Mouse (Mus musculus): ENCODE data around the gene Gm20538.

Gm20538 gene

GRCm38 (mm10) chr19:44552731-44553130, at the start of gene Gm20538:
TSS of gene Gm20538 (minus strand) at chr19:44552831.
- DNase-seq: no peak

- DNase-seq: no peak
Measured at GRCm38 (mm10) chr19:44594180-44594579, 41.5 kb upstream of the Gm20538 start.

GRCm38 (mm10) chr19:44591638-44592037, 39.0 kb upstream of the Gm20538 start:
- DNase-seq: no peak

- DNase-seq: no peak
Measured at GRCm38 (mm10) chr19:44590992-44591391, 38.4 kb upstream of the Gm20538 start.

GRCm38 (mm10) chr19:44589591-44590223, 37.1 kb upstream of the Gm20538 start:
- no peak for DNase-seq

- no peak for DNase-seq
Measured at GRCm38 (mm10) chr19:44588036-44588435, 35.4 kb upstream of the Gm20538 start.

- DNase-seq: peak; percentile 98
Measured at GRCm38 (mm10) chr19:44582638-44583309, 30.1 kb upstream of the Gm20538 start.

GRCm38 (mm10) chr19:44582103-44582502, 29.5 kb upstream of the Gm20538 start:
- DNase-seq: no peak

GRCm38 (mm10) chr19:44578038-44578437, 25.4 kb upstream of the Gm20538 start:
- no peak for DNase-seq

GRCm38 (mm10) chr19:44576275-44576674, 23.6 kb upstream of the Gm20538 start:
- no peak for DNase-seq

- DNase-seq: no peak
Measured at GRCm38 (mm10) chr19:44567763-44568162, 15.1 kb upstream of the Gm20538 start.

- DNase-seq: no peak
Measured at GRCm38 (mm10) chr19:44564006-44564405, 11.4 kb upstream of the Gm20538 start.

- peak; percentile 92 for DNase-seq
Measured at GRCm38 (mm10) chr19:44562652-44563206, 10.1 kb upstream of the Gm20538 start, which contains the start of gene Hif1an. TSS of gene Hif1an (plus strand) at chr19:44562850.

GRCm38 (mm10) chr19:44554861-44555590, 2.4 kb upstream of the Gm20538 start, which contains the start of gene Ndufb8:
TSS of gene Ndufb8 (minus strand) at chr19:44555440.
- peak; percentile 95 for DNase-seq

GRCm38 (mm10) chr19:44554490-44554860, 1.8 kb upstream of the Gm20538 start:
- DNase-seq: no peak

- DNase-seq: no peak
Measured at GRCm38 (mm10) chr19:44553286-44553685, 655 bp upstream of the Gm20538 start.

GRCm38 (mm10) chr19:44545321-44546041, 7.2 kb downstream of the Gm20538 start, which contains the start of gene Sec31b:
TSS of gene Sec31b (minus strand) at chr19:44545864.
- DNase-seq: peak; percentile 14

- DNase-seq: peak; percentile 85
Measured at GRCm38 (mm10) chr19:44544775-44545174, 7.9 kb downstream of the Gm20538 start.

GRCm38 (mm10) chr19:44544372-44544771, 8.3 kb downstream of the Gm20538 start:
- no peak for DNase-seq

GRCm38 (mm10) chr19:44542694-44543178, 9.9 kb downstream of the Gm20538 start:
- DNase-seq: no peak

GRCm38 (mm10) chr19:44537416-44537815, 15.2 kb downstream of the Gm20538 start:
- DNase-seq: no peak

GRCm38 (mm10) chr19:44535376-44535775, 17.3 kb downstream of the Gm20538 start:
- no peak for DNase-seq

All from right cerebral cortex, postnatal 4 days (tissue).